Comparison of ENCODE assay signal across 9 mouse cellular contexts in the genomic region with DNA sequence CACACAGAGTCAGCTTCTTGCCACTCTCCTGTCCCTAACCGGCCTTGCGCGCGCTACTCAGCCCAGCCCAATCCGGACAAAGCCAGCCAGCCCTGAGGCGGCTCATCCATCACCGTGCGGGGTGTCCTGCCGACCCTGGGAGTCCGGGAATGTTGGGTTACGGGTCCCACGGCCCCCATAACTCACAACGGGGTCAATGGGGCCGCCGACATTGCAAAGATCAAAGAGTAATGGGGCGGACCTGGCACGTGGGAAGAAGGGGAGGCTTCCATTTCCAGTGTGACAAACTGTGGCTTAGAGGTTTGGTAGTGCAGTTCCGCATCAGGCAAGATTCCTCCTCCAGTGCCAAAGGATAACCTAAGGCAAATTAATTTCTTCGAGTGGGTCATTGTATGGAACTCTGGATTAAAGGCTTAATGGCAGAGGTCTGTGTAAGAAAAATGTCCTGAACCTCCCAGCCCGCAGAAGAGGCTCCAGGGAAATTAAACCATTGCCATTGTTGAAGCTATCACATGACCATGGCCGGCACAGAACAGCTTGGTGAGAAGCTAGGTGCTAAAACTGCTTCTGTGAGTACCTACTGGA. TPM values are rescaled to one million over a fixed set of nuclear protein-coding genes. Genes with fewer than 3 reads are reported as not detected.
DNase-seq lines count a peak whose midpoint lies in the region; ATAC-seq and TF ChIP-seq lines count a peak whose summit lies in the region.
"Had no signal": no experiment of that assay in that cellular context is flagged by ENCODE, and none has a peak within 500 bp of the region (broad histone marks: within the 10 kb centered on the region; RNA-seq: fewer than 3 reads in every experiment).

No protein-coding gene starts in this region.

- no peak for TF ChIP-seq EP300 in heart, postnatal 0 days (IDR thresholded peaks at IDR 0.05; ENCODE audit: low read depth)
- TF ChIP-seq EP300 in heart, adult 2 months (IDR thresholded peaks at IDR 0.05; ENCODE audit: insufficient read depth, low read depth, low read length), result no peak

- H3K9ac ChIP-seq in heart, postnatal 0 days (replicated peaks; ENCODE audit: low read depth, low read length), result no peak overlapping the region
- H3K9ac ChIP-seq in heart, adult 2 months (ENCODE audit: low read depth, low read length), result no peak overlapping the region
- peak overlapping the region; percentile 98 for H3K9ac ChIP-seq in midbrain, embryonic 15.5 days

- no peak for TF ChIP-seq POLR2A in heart, adult 2 months (IDR thresholded peaks at IDR 0.05; ENCODE audit: insufficient read depth, low read depth, low read length)
- no peak for TF ChIP-seq POLR2A in cortical plate, adult 2 months (IDR thresholded peaks at IDR 0.05; ENCODE audit: extremely low read depth, insufficient read depth, low read length)

- peak overlapping the region; percentile 26 for H3K4me2 ChIP-seq in heart, postnatal 0 days (ENCODE audit: low read depth, low read length)
- peak overlapping the region; percentile 78 for H3K4me2 ChIP-seq in midbrain, embryonic 15.5 days

- intact Hi-C loops in heart, adult 2 months (cut with DNase I), result no loop called here

- H3K4me3 ChIP-seq in heart, postnatal 0 days (ENCODE audit: low read depth, low read length), result no peak overlapping the region
- no peak overlapping the region for H3K4me3 ChIP-seq in heart, adult 2 months
- H3K4me3 ChIP-seq in cortical plate, adult 2 months (ENCODE audit: insufficient read depth, low read length), result peak overlapping the region; percentile 31; the same call in 1 of the 2 replicates
- peak overlapping the region; percentile 81 for H3K4me3 ChIP-seq in hindbrain, embryonic 10.5 days
- peak overlapping the region; percentile 66 for H3K4me3 ChIP-seq in midbrain, embryonic 15.5 days
- H3K4me3 ChIP-seq: erythroblast, embryonic 14.5 days had no signal

- H3K79me2 ChIP-seq in heart, adult 2 months (replicated peaks; ENCODE audit: control insufficient read depth, insufficient read depth, low read length), result no peaks in the 10 kb centered on the region

- no peak for TF ChIP-seq CTCF in heart, postnatal 0 days (IDR thresholded peaks at IDR 0.05; ENCODE audit: low read depth)
- TF ChIP-seq CTCF in heart, adult 2 months (IDR thresholded peaks at IDR 0.05), result no peak
- no peak for TF ChIP-seq CTCF in cortical plate, adult 2 months (IDR thresholded peaks at IDR 0.05; ENCODE audit: extremely low read depth, insufficient read depth, low read length)

- WGBS in heart, postnatal 0 days, result 1% methylated on average over 21 of the region's 21 CpGs
- WGBS in heart, adult 2 months, result 3% methylated on average over 21 of the region's 21 CpGs
- WGBS in hindbrain, embryonic 10.5 days, result 1% methylated on average over 21 of the region's 21 CpGs
- WGBS in midbrain, embryonic 15.5 days, result under 1% methylated on average over 21 of the region's 21 CpGs

- DNase-seq in heart, postnatal 0 days (ENCODE audit: low spot score), result no peak
- DNase-seq in heart, adult 2 months, result no peak
- peak; percentile 79 for DNase-seq in hindbrain, embryonic 10.5 days (ENCODE audit: low spot score)
- DNase-seq in spleen, adult 12 weeks (ENCODE audit: low spot score), result no peak
- no peak for DNase-seq in layer of hippocampus, postnatal 36 days
- DNase-seq in thymus, postnatal 10 days (ENCODE audit: low spot score in 2 of 2), result no peak

- no peaks in the 10 kb centered on the region for H3K4me1 ChIP-seq in heart, postnatal 0 days (ENCODE audit: control insufficient read depth, insufficient read depth)
- no peaks in the 10 kb centered on the region for H3K4me1 ChIP-seq in heart, adult 2 months (ENCODE audit: control insufficient read depth, insufficient read depth, low read length)
- no peaks in the 10 kb centered on the region for H3K4me1 ChIP-seq in cortical plate, adult 2 months (ENCODE audit: control insufficient read depth, insufficient read depth, low read length)
- peaks cover 57% of the 10 kb centered on the region for H3K4me1 ChIP-seq in hindbrain, embryonic 10.5 days (replicated peaks)
- H3K4me1 ChIP-seq in midbrain, embryonic 15.5 days, result peaks cover 45% of the 10 kb centered on the region

- H3K27ac ChIP-seq in heart, postnatal 0 days (ENCODE audit: low read depth), result no peak overlapping the region
- no peak overlapping the region for H3K27ac ChIP-seq in heart, adult 2 months
- H3K27ac ChIP-seq in cortical plate, adult 2 months (ENCODE audit: insufficient read depth, low read length), result no peak overlapping the region
- H3K27ac ChIP-seq in hindbrain, embryonic 10.5 days, result peak overlapping the region; percentile 99
- H3K27ac ChIP-seq in midbrain, embryonic 15.5 days, result peak overlapping the region; percentile 98

- ATAC-seq in heart, postnatal 0 days (ENCODE audit: insufficient read depth, low read depth), result no peak
- peak; percentile 56 for ATAC-seq in midbrain, embryonic 15.5 days (replicated peaks)

- H3K36me3 ChIP-seq in heart, postnatal 0 days (replicated peaks; ENCODE audit: control insufficient read depth, insufficient read depth, low read length), result no peaks in the 10 kb centered on the region
- H3K36me3 ChIP-seq in heart, adult 2 months (ENCODE audit: control insufficient read depth, insufficient read depth, low read length), result no peaks in the 10 kb centered on the region
- H3K36me3 ChIP-seq in hindbrain, embryonic 10.5 days, result peaks cover 3% of the 10 kb centered on the region; the same call in 1 of the 2 replicates
- no peaks in the 10 kb centered on the region for H3K36me3 ChIP-seq in midbrain, embryonic 15.5 days (replicated peaks)

- H3K27me3 ChIP-seq in heart, postnatal 0 days (ENCODE audit: control insufficient read depth, insufficient read depth, low read length), result peaks cover 56% of the 10 kb centered on the region
- peaks cover 14% of the 10 kb centered on the region for H3K27me3 ChIP-seq in heart, adult 2 months (ENCODE audit: control insufficient read depth, insufficient read depth, low read length)
- H3K27me3 ChIP-seq in hindbrain, embryonic 10.5 days (ENCODE audit: insufficient read depth, poor library complexity, severe bottlenecking), result peaks cover 53% of the 10 kb centered on the region
- H3K27me3 ChIP-seq in midbrain, embryonic 15.5 days (replicated peaks), result no peaks in the 10 kb centered on the region

- H3K9me3 ChIP-seq in heart, postnatal 0 days (replicated peaks; ENCODE audit: control insufficient read depth, low read length), result no peaks in the 10 kb centered on the region
- no peaks in the 10 kb centered on the region for H3K9me3 ChIP-seq in hindbrain, embryonic 10.5 days
- H3K9me3 ChIP-seq in midbrain, embryonic 15.5 days, result no peaks in the 10 kb centered on the region

RNA-seq across cellular contexts. Expression of a gene that starts 1.1 kb away (rescaled TPM):
- not detected in 2 replicates for total RNA-seq in heart, postnatal 0 days (2014; rRNA removed; ENCODE audit: low replicate concordance)
- 0.01 and 0.03 TPM in 2 replicates for polyA plus RNA-seq in heart, postnatal 0 days (2015; fragmentation: Nextera tagmentation; extraction: Ambion mirVana)
- under 1 TPM in 1 of 2 experiments, not detected in 1; 0.41 TPM for total RNA-seq in heart, adult 2 months (2021)
- 0.29 and 0.32 TPM in 2 replicates for polyA plus RNA-seq in heart, adult 2 months (2012; rRNA removed)
- 0.42 and 0.45 TPM in 2 replicates for polyA plus RNA-seq in cortical plate, adult 2 months (2012; rRNA removed)
- 6.5 and 13.1 TPM in 2 replicates for polyA plus RNA-seq in hindbrain, embryonic 10.5 days (2016; fragmentation: Nextera tagmentation; extraction: Ambion mirVana)
- 15.1 and 15.7 TPM in 2 replicates for polyA plus RNA-seq in midbrain, embryonic 15.5 days (2015; fragmentation: Nextera tagmentation; extraction: Ambion mirVana)
- 1 to 10 TPM; 1.3 to 1.6 TPM for total RNA-seq in layer of hippocampus, postnatal 36 days (2021)
- polyA plus RNA-seq: erythroblast, embryonic 14.5 days had no signal

RNA-seq across cellular contexts. Expression of a gene that starts 1.4 kb away (rescaled TPM):
- total RNA-seq in heart, postnatal 0 days (2014; rRNA removed; ENCODE audit: low replicate concordance), result 6.1 and 6.7 TPM in 2 replicates
- polyA plus RNA-seq in heart, postnatal 0 days (2015; fragmentation: Nextera tagmentation; extraction: Ambion mirVana), result 36.2 and 40.1 TPM in 2 replicates
- 10 to 100 TPM; 11.0 to 13.8 TPM for total RNA-seq in heart, adult 2 months (2021)
- polyA plus RNA-seq in heart, adult 2 months (2012; rRNA removed), result 21.9 and 23.6 TPM in 2 replicates
- polyA plus RNA-seq in cortical plate, adult 2 months (2012; rRNA removed), result 24.2 and 25.2 TPM in 2 replicates
- 74.3 and 86.9 TPM in 2 replicates for polyA plus RNA-seq in hindbrain, embryonic 10.5 days (2016; fragmentation: Nextera tagmentation; extraction: Ambion mirVana)
- 99.2 and 112 TPM in 2 replicates for polyA plus RNA-seq in midbrain, embryonic 15.5 days (2015; fragmentation: Nextera tagmentation; extraction: Ambion mirVana)
- 10 to 100 TPM; 14.5 to 15.6 TPM for total RNA-seq in layer of hippocampus, postnatal 36 days (2021)

RNA-seq across cellular contexts. Expression of a gene that starts 20.4 kb away (rescaled TPM):
- 84.6 and 86.0 TPM in 2 replicates for total RNA-seq in heart, postnatal 0 days (2014; rRNA removed; ENCODE audit: low replicate concordance)
- polyA plus RNA-seq in heart, postnatal 0 days (2015; fragmentation: Nextera tagmentation; extraction: Ambion mirVana), result 31.6 and 35.4 TPM in 2 replicates
- 10 to 100 TPM; 36.0 to 39.3 TPM for total RNA-seq in heart, adult 2 months (2021)
- 68.4 and 68.6 TPM in 2 replicates for polyA plus RNA-seq in heart, adult 2 months (2012; rRNA removed)
- polyA plus RNA-seq in cortical plate, adult 2 months (2012; rRNA removed), result 38.5 and 41.3 TPM in 2 replicates
- 11.0 and 15.6 TPM in 2 replicates for polyA plus RNA-seq in hindbrain, embryonic 10.5 days (2016; fragmentation: Nextera tagmentation; extraction: Ambion mirVana)
- 21.6 and 21.7 TPM in 2 replicates for polyA plus RNA-seq in midbrain, embryonic 15.5 days (2015; fragmentation: Nextera tagmentation; extraction: Ambion mirVana)
- total RNA-seq in layer of hippocampus, postnatal 36 days (2021), result 10 to 100 TPM; 28.5 to 29.1 TPM

RNA-seq across cellular contexts. Expression of a gene that starts 28.7 kb away (rescaled TPM):
- 77.4 and 88.4 TPM in 2 replicates for total RNA-seq in heart, postnatal 0 days (2014; rRNA removed; ENCODE audit: low replicate concordance)
- 32.1 and 35.6 TPM in 2 replicates for polyA plus RNA-seq in heart, postnatal 0 days (2015; fragmentation: Nextera tagmentation; extraction: Ambion mirVana)
- total RNA-seq in heart, adult 2 months (2021), result 10 to 100 TPM; 19.7 to 26.7 TPM
- 18.7 and 35.0 TPM in 2 replicates for polyA plus RNA-seq in heart, adult 2 months (2012; rRNA removed)
- 236 and 238 TPM in 2 replicates for polyA plus RNA-seq in cortical plate, adult 2 months (2012; rRNA removed)
- 48.0 and 86.5 TPM in 2 replicates for polyA plus RNA-seq in hindbrain, embryonic 10.5 days (2016; fragmentation: Nextera tagmentation; extraction: Ambion mirVana)
- polyA plus RNA-seq in midbrain, embryonic 15.5 days (2015; fragmentation: Nextera tagmentation; extraction: Ambion mirVana), result 93.3 and 97.6 TPM in 2 replicates
- 100 to 1,000 TPM; 132 to 136 TPM for total RNA-seq in layer of hippocampus, postnatal 36 days (2021)

RNA-seq across cellular contexts. Expression of a gene that starts 28.8 kb away (rescaled TPM):
- not detected in 2 replicates for total RNA-seq in heart, postnatal 0 days (2014; rRNA removed; ENCODE audit: low replicate concordance)
- 0.11 and 0.12 TPM in 2 replicates for polyA plus RNA-seq in heart, postnatal 0 days (2015; fragmentation: Nextera tagmentation; extraction: Ambion mirVana)
- total RNA-seq in heart, adult 2 months (2021), result under 1 TPM in 1 of 2 experiments, not detected in 1; 0.31 TPM
- polyA plus RNA-seq in heart, adult 2 months (2012; rRNA removed), result 0.47 and 0.59 TPM in 2 replicates
- 139 and 142 TPM in 2 replicates for polyA plus RNA-seq in cortical plate, adult 2 months (2012; rRNA removed)
- 3.3 and 4.6 TPM in 2 replicates for polyA plus RNA-seq in hindbrain, embryonic 10.5 days (2016; fragmentation: Nextera tagmentation; extraction: Ambion mirVana)
- 5.9 and 6.2 TPM in 2 replicates for polyA plus RNA-seq in midbrain, embryonic 15.5 days (2015; fragmentation: Nextera tagmentation; extraction: Ambion mirVana)
- total RNA-seq in layer of hippocampus, postnatal 36 days (2021), result 100 to 1,000 TPM in 1 of 2 experiments, 10 to 100 TPM in 1; 91.4 to 102 TPM
- polyA plus RNA-seq: erythroblast, embryonic 14.5 days had no signal

Comparison
In these comparisons a context has a peak if more than half of its experiments do, and no peak if none do; other contexts are left out.
1. H3K27ac ChIP-seq: peak in hindbrain, embryonic 10.5 days (single experiment) and midbrain, embryonic 15.5 days (single experiment); none in heart, postnatal 0 days (single experiment), heart, adult 2 months (single experiment) and cortical plate, adult 2 months (single experiment).
2. H3K4me3 ChIP-seq: peak in cortical plate, adult 2 months (single experiment), hindbrain, embryonic 10.5 days (single experiment) and midbrain, embryonic 15.5 days (single experiment); none in heart, postnatal 0 days (single experiment) and heart, adult 2 months (single experiment).